Mouse (Mus musculus) left cerebral cortex, adult 8-10 months (tissue): ENCODE results near the gene Fgfr2. TPM values are rescaled to one million over a fixed set of nuclear protein-coding genes. Genes with fewer than 3 reads are reported as not detected.
"Not testable (repeated sequence)": the region's sequence is repeated elsewhere in the genome, so short reads cannot be mapped to it uniquely, and the experiment has no call there.

Experiments used
- DNase-seq, 2 experiments: peaks; one replicate each; pipeline ENCODE4 v3.0.0; 2022; ENCODE audit warnings: low spot score in 2 of 2
- total RNA-seq, 4 experiments: library from RNA; stranded (reverse); gene quantifications; 2 replicates each; pipeline ENCODE4 v1.2.4; 2022

Fgfr2 gene
- total RNA-seq, 4 experiments from 2014 or later, result 50.6 to 73.1 (median 64.8) TPM

- not testable (repeated sequence) for DNase-seq
Measured at GRCm38 (mm10) chr7:131040760-131041159, 2082.4 kb downstream of the Fgfr2 start.

- no peak for DNase-seq
Measured at GRCm38 (mm10) chr7:131037083-131037482, 2086.1 kb downstream of the Fgfr2 start.

GRCm38 (mm10) chr7:131036396-131036795, 2086.8 kb downstream of the Fgfr2 start:
- DNase-seq, result no peak

GRCm38 (mm10) chr7:131031755-131032154, 2091.4 kb downstream of the Fgfr2 start, which contains the start of gene Dmbt1:
Gene Dmbt1 (plus strand): TSS chr7:131032053.
- no peak for DNase-seq

- DNase-seq, result no peak
Measured at GRCm38 (mm10) chr7:131027557-131027956, 2095.6 kb downstream of the Fgfr2 start.

- no peak for DNase-seq
Measured at GRCm38 (mm10) chr7:131024807-131025206, 2098.3 kb downstream of the Fgfr2 start.

DNA sequence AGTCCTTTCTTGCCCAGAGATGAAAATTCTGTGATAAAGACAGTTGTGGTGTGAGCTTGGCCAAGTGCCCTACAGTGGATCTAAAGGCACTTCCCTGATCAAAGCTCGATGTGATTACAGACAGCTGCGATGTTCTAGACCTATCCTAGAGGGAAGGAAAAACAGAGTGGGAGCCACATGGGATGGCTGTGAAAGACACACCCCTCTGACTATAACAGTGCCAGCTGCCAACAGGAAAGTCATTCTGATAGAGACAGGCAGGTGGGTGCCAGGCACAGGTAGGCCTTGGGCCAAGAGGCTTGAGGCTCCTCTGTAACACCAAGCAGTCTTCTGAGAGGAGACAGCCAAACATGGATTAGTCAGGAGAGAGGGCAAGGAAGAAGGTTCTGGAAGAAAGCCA, 2104.0 kb downstream of the Fgfr2 start:
- DNase-seq, result no peak

GRCm38 (mm10) chr7:131011901-131012300, 2111.2 kb downstream of the Fgfr2 start:
- no peak for DNase-seq

- no peak for DNase-seq
Measured at GRCm38 (mm10) chr7:131009178-131009577, 2114.0 kb downstream of the Fgfr2 start.

GRCm38 (mm10) chr7:131007221-131007620, 2115.9 kb downstream of the Fgfr2 start:
- no peak for DNase-seq

DNA sequence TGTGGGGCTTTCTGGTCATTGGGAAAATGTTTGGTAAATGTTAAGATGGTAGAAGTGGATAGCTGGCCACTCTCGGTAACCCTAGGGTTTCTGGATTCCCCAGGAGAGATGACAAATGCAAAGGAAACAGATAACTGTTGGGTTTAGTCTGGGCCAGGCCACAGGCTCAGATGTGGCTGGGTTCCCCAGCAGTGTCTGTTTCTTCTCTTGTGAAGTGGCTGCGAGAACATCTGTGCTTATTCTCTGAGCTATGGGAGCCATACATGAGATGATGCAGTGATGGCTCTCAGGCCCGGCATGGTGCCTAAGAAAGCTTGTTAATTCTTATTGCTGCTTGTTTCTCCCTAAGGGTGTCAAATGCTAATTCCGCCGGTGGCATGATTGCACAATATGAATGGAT, 2119.1 kb downstream of the Fgfr2 start:
- no peak for DNase-seq

DNA sequence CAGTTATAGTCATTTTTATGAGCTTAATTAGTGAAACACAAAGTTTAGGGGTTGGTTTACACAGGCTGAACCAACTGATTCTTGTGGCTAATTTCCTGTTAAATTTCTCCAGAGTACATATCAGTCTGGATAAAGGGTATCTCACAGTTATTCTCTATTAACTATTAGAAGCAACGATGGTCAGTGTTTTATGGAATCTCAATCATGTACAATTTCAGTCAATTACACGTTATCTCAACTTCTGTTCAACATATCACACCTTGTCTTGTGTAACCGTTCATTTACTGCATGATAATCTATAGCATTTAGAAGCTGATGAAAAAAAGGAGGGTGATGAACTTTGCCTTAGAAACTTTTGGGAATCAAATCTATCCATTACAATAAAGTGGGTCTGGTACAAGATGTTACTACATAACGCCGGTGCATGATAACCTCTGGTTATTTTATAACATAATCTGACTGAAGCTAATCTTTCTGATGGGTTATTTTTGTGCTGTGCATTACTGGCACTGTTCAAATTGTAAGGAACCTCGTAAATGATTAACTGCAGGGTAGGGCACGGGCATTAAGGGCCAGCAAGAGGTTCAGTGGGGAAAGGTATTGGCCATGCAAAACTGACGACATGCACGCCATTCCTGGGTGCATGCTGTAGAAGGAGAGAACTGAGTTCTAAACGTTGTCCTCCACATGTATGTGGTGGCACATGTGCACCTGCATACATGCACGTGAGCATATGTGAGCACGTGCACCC, 2121.0 kb downstream of the Fgfr2 start:
- no peak for DNase-seq

DNA sequence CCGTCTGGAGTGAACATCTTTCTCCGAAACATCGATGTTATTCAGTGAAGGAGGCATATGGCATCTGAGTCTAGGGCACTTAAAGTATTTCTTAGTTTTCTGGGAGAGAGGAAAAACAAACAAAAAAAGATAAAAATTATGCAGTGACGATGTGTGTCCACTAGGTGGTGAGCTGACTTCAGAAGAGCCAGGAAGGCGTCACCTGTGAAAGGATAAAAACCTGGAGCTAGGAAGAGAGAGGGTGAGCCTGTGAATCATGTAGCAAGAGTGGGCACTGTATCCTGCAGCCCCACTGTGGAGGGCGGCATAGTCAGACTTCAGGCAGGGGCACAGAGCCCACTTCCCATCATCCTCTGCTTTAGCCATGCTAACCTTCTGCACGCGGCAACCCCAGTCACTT, 2129.2 kb downstream of the Fgfr2 start:
- DNase-seq, result no peak

- no peak for DNase-seq
Measured at GRCm38 (mm10) chr7:130991174-130991789, 2131.9 kb downstream of the Fgfr2 start.

GRCm38 (mm10) chr7:130989371-130989770, 2133.8 kb downstream of the Fgfr2 start:
- DNase-seq, result no peak

DNA sequence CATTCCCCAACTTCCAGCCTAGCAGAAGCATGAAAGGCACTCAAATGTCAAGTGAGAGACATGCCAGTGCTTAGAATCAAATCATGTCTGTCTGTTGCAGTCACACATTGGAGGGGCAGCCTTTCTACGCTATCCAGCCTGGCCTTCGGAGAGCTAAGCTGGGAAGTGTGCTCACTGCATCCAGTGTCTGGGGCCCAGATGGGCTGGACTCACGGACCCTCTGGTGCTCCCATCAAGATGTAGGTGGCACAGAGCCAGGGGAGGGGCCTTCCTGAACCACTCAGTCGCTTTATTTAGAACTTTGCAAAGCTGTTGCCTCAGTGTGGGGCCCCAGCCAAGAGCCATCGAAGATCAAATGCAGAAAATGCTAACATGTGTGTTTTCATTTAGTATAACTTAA, 2135.0 kb downstream of the Fgfr2 start:
- DNase-seq, result no peak

DNA sequence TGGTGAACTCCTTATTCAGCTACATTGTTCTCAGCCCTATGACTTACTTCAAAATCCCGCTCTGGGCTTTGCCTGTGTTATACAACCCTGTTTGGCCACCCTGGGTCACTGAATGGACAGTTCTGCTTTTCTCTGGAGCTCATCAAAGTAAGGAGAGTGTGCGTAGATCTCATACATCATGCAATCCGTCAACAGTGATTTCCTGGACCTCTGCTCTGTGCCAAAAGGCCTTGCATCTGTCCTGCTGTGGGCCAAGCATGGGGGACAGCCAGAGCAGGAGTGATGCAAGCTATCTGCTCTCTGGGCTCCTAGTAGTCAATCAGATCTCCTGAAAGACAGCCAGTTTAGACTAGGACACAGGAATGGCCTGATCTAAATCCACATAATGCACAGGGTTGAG, 2137.4 kb downstream of the Fgfr2 start:
- no peak for DNase-seq

DNA sequence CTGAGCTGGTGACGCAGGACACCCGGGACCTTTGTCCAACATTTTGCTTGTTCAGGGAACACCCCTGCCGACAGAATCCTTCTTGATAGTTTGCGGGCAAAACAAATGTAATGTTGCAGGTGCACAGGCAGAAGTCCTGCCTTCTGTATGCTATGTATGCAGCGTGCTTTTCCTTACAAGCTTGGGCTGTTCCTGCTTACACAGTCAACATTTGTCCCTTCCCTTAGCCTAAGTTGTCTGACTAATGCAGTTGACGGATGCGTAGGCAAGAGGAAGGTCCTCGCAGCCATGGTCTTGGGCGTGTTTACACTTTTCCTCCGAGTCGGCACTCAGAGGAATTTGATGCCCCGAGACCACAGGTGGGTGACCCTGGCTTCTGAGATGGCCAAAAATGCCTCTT, 2138.0 kb downstream of the Fgfr2 start:
- no peak for DNase-seq

- no peak for DNase-seq
Measured at GRCm38 (mm10) chr7:130984294-130984693, 2138.9 kb downstream of the Fgfr2 start.

DNA sequence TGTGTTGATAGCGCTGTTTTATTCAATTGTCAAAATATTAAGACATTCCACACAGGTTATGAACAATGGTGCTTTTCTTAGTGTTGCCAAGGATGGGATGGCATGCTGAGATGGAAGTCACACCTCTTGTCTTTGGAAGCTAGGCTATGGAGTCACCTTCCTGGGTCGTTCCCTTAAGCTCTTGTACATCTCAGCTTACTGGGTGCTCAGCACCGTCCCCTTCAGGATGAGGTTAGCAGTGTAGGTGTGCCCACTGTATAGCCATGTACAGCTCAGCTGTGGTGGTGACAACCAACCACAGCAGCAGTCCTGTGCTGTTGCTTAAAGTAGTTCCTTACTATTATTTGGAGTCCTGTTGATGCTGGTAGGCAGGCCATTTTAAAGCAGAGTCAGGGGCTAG, 2140.3 kb downstream of the Fgfr2 start:
- DNase-seq, result no peak

GRCm38 (mm10) chr7:130982371-130982770, 2140.8 kb downstream of the Fgfr2 start:
- DNase-seq, result no peak

DNA sequence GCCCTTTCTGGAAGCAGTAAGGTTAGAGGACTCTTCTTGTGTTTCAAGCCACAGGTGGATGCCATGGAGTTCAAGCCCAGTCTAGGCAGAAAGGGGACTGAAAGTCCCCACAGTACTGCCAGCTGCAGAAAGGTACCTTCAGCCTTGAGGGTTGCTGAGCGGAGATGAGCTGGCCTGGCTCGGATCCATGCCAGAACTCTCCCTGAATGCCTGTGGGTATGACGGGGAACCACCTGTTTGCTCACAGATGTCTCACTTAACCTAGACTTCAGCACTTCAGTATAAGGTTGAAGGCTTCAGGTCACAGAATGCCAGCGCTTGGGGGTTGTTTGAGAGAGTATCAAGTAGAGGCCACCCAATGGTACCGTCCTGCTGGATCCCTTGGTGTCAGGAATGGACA, 2143.0 kb downstream of the Fgfr2 start:
- DNase-seq, result no peak

DNA sequence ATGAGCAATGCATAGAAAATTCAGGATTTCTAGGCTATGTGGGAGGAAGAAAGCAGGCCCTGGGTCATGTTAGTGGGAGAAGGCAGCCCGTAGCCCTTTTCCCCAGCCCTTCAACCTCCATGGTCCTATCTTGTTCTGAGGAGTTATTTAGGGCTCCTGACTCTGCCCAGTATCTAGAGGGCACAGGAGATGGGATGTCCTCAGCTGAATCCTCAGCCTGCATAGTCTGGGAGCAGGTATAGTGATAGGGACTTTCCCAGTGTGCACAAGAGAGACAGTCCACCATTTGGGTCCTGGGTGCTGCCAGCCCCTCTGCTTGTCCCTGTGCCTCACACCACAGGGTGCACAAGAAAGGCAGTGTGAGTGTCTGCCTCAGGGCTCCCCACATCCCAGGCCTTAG, 2144.6 kb downstream of the Fgfr2 start:
- no peak for DNase-seq
